Mouse (Mus musculus): ENCODE data around the gene Sf1. TPM values are rescaled to one million over a fixed set of nuclear protein-coding genes. Genes with fewer than 3 reads are reported as not detected.
A peak's percentile ranks its signal among the peaks of the same experiment; 100 is the strongest.

The Sf1 gene
- polyA plus RNA-seq (2014; fragmentation: Nextera tagmentation; extraction: Ambion mirVana) = 86.9 and 93.1 TPM in 2 replicates

DNA sequence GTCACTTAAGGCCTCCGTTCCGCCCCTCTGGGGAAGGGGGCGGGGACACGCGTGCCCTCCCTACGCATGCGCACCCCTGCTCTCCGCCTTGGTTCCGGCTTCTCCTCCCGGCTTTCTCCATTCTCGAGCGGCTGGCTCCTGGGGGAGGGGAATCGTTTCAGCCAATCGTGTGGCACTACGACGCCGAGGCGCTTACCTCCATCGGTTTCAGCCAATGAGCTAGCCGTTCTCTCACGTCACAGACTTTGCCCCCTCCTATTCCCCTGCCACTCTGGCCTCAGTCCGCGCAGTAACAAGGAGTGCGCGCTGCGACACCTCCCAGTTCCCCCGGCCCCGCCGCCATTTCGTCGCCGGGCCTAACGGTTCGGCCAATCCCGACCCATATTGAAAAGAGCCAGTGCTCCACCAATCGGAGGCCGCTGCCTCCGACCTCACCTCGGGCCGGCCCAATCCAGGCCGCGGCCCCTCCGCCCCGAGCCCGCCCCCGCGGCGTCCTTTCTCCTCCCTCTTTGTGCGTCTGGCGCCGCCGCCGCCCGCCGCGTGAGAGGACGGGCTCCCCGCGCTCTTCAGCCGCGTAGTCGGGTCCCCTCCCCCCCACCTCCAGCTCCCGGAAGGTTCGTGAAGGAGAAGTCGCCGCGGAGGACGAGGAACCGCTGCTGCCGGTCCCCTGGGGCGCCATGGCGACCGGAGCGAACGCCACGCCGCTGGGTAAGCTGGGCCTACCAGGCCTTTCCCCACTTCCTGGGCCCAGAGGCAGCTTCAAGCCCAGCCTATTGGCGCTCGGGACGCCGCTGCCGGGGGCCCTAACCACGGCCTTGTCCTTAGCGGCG is at the start of gene Sf1:
TSS of gene Sf1 (plus strand) at position 280 of the 830 bp plus-strand sequence.
- H3K36me3 ChIP-seq (ENCODE audit: control insufficient read depth, insufficient read depth, low read length) = peaks cover 55% of the 10 kb centered on the region
- peak within 1 kb of the TSS; percentile 87 for H3K4me2 ChIP-seq (ENCODE audit: low read length)
- peak within 1 kb of the TSS; percentile 98 for H3K9ac ChIP-seq (ENCODE audit: low read length)
- H3K27ac ChIP-seq (replicated peaks in 1 of 2; ENCODE audit: control insufficient read depth in 1 of 2, insufficient read depth in 1 of 2, low read depth in 2 of 2, low read length in 2 of 2) = peak within 1 kb of the TSS; percentile 97 to 98
- H3K9me3 ChIP-seq (ENCODE audit: control insufficient read depth, low read length) = no peaks in the 10 kb centered on the region
- H3K4me3 ChIP-seq (ENCODE audit: control insufficient read depth in 1 of 2, insufficient read depth in 1 of 2, low read depth in 1 of 2, low read length in 2 of 2) = peak within 1 kb of the TSS; percentile 82 to 92
- peaks cover 0 to 15% of the 10 kb centered on the region in 2 experiments; a peak in 2 of 4 replicates for H3K4me1 ChIP-seq (ENCODE audit: control insufficient read depth in 2 of 2, insufficient read depth in 2 of 2, low read length in 2 of 2)
- under 1% methylated on average over 84 of the region's 85 CpGs for WGBS
- H3K27me3 ChIP-seq (ENCODE audit: control insufficient read depth, insufficient read depth, low read length) = no peaks in the 10 kb centered on the region
- ATAC-seq (ENCODE audit: insufficient number of reproducible peaks, insufficient read depth, low FRiP score, low read depth) = peak; percentile 99

GRCm38 (mm10) chr19:6313796-6314195 is 49.7 kb upstream of the Sf1 start:
- Histone ChIP-seq H3K4me2 (ENCODE audit: low read length) (no peak overlapping the region), H3K9me3 (ENCODE audit: control insufficient read depth, low read length) (no peaks in the 10 kb centered on the region), H3K27me3 (ENCODE audit: control insufficient read depth, insufficient read depth, low read length) (no peaks in the 10 kb centered on the region), H3K27ac (replicated peaks in 1 of 2; ENCODE audit: control insufficient read depth in 1 of 2, insufficient read depth in 1 of 2, low read depth in 2 of 2, low read length in 2 of 2) (no peak overlapping the region), H3K4me1 (ENCODE audit: control insufficient read depth in 2 of 2, insufficient read depth in 2 of 2, low read length in 2 of 2) (no peaks in the 10 kb centered on the region; a peak in 1 of 4 replicates), H3K36me3 (ENCODE audit: control insufficient read depth, insufficient read depth, low read length) (peaks cover 86% of the 10 kb centered on the region), H3K4me3 (ENCODE audit: control insufficient read depth in 1 of 2, insufficient read depth in 1 of 2, low read depth in 1 of 2, low read length in 2 of 2) (no peak overlapping the region), H3K9ac (ENCODE audit: low read length) (no peak overlapping the region)
- WGBS = 91% methylated on average over 8 of the region's 8 CpGs
- ATAC-seq (ENCODE audit: insufficient number of reproducible peaks, insufficient read depth, low FRiP score, low read depth) = no peak

DNA sequence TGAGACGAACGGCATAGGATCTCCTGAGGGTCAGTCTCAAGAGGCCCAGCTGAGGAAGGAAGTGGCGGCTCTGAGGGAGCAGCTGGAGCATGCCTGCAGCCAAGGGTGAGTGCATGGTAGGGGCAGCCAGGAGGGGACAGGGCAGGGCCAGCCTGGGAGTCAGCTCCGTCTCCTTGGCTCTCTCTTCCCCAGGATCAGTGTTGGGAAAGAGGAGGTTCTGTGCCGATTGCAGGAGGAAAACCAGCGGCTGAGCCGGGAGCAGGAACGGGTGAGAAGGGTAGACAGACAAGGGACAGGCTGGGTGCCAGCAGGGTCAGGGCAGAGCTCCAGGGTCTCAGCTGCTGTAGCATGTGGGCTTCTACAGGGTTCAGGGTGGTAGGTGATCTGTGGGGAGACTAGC is 49.0 kb upstream of the Sf1 start:
- no peak overlapping the region for H3K27ac ChIP-seq (replicated peaks in 1 of 2; ENCODE audit: control insufficient read depth in 1 of 2, insufficient read depth in 1 of 2, low read depth in 2 of 2, low read length in 2 of 2)
- H3K9ac ChIP-seq (ENCODE audit: low read length) = no peak overlapping the region
- H3K4me2 ChIP-seq (ENCODE audit: low read length) = no peak overlapping the region
- no peaks in the 10 kb centered on the region; a peak in 1 of 4 replicates for H3K4me1 ChIP-seq (ENCODE audit: control insufficient read depth in 2 of 2, insufficient read depth in 2 of 2, low read length in 2 of 2)
- H3K36me3 ChIP-seq (ENCODE audit: control insufficient read depth, insufficient read depth, low read length) = peaks cover 93% of the 10 kb centered on the region
- H3K27me3 ChIP-seq (ENCODE audit: control insufficient read depth, insufficient read depth, low read length) = no peaks in the 10 kb centered on the region
- H3K9me3 ChIP-seq (ENCODE audit: control insufficient read depth, low read length) = no peaks in the 10 kb centered on the region
- no peak overlapping the region for H3K4me3 ChIP-seq (ENCODE audit: control insufficient read depth in 1 of 2, insufficient read depth in 1 of 2, low read depth in 1 of 2, low read length in 2 of 2)
- 80% methylated on average over 8 of the region's 8 CpGs for WGBS
- ATAC-seq (ENCODE audit: insufficient number of reproducible peaks, insufficient read depth, low FRiP score, low read depth) = no peak

GRCm38 (mm10) chr19:6315573-6315972 is 47.9 kb upstream of the Sf1 start:
- WGBS = 75% methylated on average over 14 of the region's 14 CpGs

GRCm38 (mm10) chr19:6318145-6318544 is 45.3 kb upstream of the Sf1 start:
- WGBS = 86% methylated on average over 12 of the region's 12 CpGs
- no peak overlapping the region for H3K9ac ChIP-seq (ENCODE audit: low read length)

More at GRCm38 (mm10) chr19:6315573-6315972, 47.9 kb upstream of the Sf1 start:
- H3K4me2 ChIP-seq (ENCODE audit: low read length) = no peak overlapping the region
- no peaks in the 10 kb centered on the region; a peak in 1 of 4 replicates for H3K4me1 ChIP-seq (ENCODE audit: control insufficient read depth in 2 of 2, insufficient read depth in 2 of 2, low read length in 2 of 2)
- H3K27ac ChIP-seq (replicated peaks in 1 of 2; ENCODE audit: control insufficient read depth in 1 of 2, insufficient read depth in 1 of 2, low read depth in 2 of 2, low read length in 2 of 2) = no peak overlapping the region
- no peaks in the 10 kb centered on the region for H3K9me3 ChIP-seq (ENCODE audit: control insufficient read depth, low read length)
- ATAC-seq (ENCODE audit: insufficient number of reproducible peaks, insufficient read depth, low FRiP score, low read depth) = no peak
- H3K9ac ChIP-seq (ENCODE audit: low read length) = no peak overlapping the region
- peaks cover 85% of the 10 kb centered on the region for H3K36me3 ChIP-seq (ENCODE audit: control insufficient read depth, insufficient read depth, low read length)
- no peaks in the 10 kb centered on the region for H3K27me3 ChIP-seq (ENCODE audit: control insufficient read depth, insufficient read depth, low read length)
- H3K4me3 ChIP-seq (ENCODE audit: control insufficient read depth in 1 of 2, insufficient read depth in 1 of 2, low read depth in 1 of 2, low read length in 2 of 2) = no peak overlapping the region

GRCm38 (mm10) chr19:6321358-6321757 is 42.1 kb upstream of the Sf1 start:
- Histone ChIP-seq H3K27me3 (ENCODE audit: control insufficient read depth, insufficient read depth, low read length) (no peaks in the 10 kb centered on the region), H3K36me3 (ENCODE audit: control insufficient read depth, insufficient read depth, low read length) (peaks cover 50% of the 10 kb centered on the region), H3K27ac (replicated peaks in 1 of 2; ENCODE audit: control insufficient read depth in 1 of 2, insufficient read depth in 1 of 2, low read depth in 2 of 2, low read length in 2 of 2) (peak overlapping the region in 1 of 2 experiments; percentile 41; a peak in 1 of 4 replicates), H3K4me1 (ENCODE audit: control insufficient read depth in 2 of 2, insufficient read depth in 2 of 2, low read length in 2 of 2) (peaks cover 10 to 14% of the 10 kb centered on the region in 2 experiments), H3K9me3 (ENCODE audit: control insufficient read depth, low read length) (no peaks in the 10 kb centered on the region), H3K9ac (ENCODE audit: low read length) (peak overlapping the region; percentile 38; the same call in 1 of the 2 replicates), H3K4me2 (ENCODE audit: low read length) (no peak overlapping the region), H3K4me3 (ENCODE audit: control insufficient read depth in 1 of 2, insufficient read depth in 1 of 2, low read depth in 1 of 2, low read length in 2 of 2) (no peak overlapping the region)
- ATAC-seq (ENCODE audit: insufficient number of reproducible peaks, insufficient read depth, low FRiP score, low read depth) = no peak
- WGBS = 46% methylated on average over 8 of the region's 8 CpGs

More at GRCm38 (mm10) chr19:6318145-6318544, 45.3 kb upstream of the Sf1 start:
- H3K4me3 ChIP-seq (ENCODE audit: control insufficient read depth in 1 of 2, insufficient read depth in 1 of 2, low read depth in 1 of 2, low read length in 2 of 2) = no peak overlapping the region
- no peak for ATAC-seq (ENCODE audit: insufficient number of reproducible peaks, insufficient read depth, low FRiP score, low read depth)
- H3K27me3 ChIP-seq (ENCODE audit: control insufficient read depth, insufficient read depth, low read length) = no peaks in the 10 kb centered on the region
- H3K27ac ChIP-seq (replicated peaks in 1 of 2; ENCODE audit: control insufficient read depth in 1 of 2, insufficient read depth in 1 of 2, low read depth in 2 of 2, low read length in 2 of 2) = no peak overlapping the region
- H3K36me3 ChIP-seq (ENCODE audit: control insufficient read depth, insufficient read depth, low read length) = peaks cover 72% of the 10 kb centered on the region
- peaks cover 10 to 14% of the 10 kb centered on the region in 2 experiments for H3K4me1 ChIP-seq (ENCODE audit: control insufficient read depth in 2 of 2, insufficient read depth in 2 of 2, low read length in 2 of 2)
- H3K4me2 ChIP-seq (ENCODE audit: low read length) = no peak overlapping the region
- H3K9me3 ChIP-seq (ENCODE audit: control insufficient read depth, low read length) = no peaks in the 10 kb centered on the region

GRCm38 (mm10) chr19:6321786-6322621 is 41.5 kb upstream of the Sf1 start:
- Histone ChIP-seq H3K9ac (ENCODE audit: low read length) (0 out of 2 replicates have a peak overlapping the region, but pooled peaks have one; percentile 38), H3K4me1 (ENCODE audit: control insufficient read depth in 2 of 2, insufficient read depth in 2 of 2, low read length in 2 of 2) (peaks cover 10 to 14% of the 10 kb centered on the region in 2 experiments), H3K9me3 (ENCODE audit: control insufficient read depth, low read length) (no peaks in the 10 kb centered on the region), H3K4me3 (ENCODE audit: control insufficient read depth in 1 of 2, insufficient read depth in 1 of 2, low read depth in 1 of 2, low read length in 2 of 2) (no peak overlapping the region), H3K27me3 (ENCODE audit: control insufficient read depth, insufficient read depth, low read length) (no peaks in the 10 kb centered on the region), H3K36me3 (ENCODE audit: control insufficient read depth, insufficient read depth, low read length) (peaks cover 43% of the 10 kb centered on the region), H3K4me2 (ENCODE audit: low read length) (no peak overlapping the region), H3K27ac (replicated peaks in 1 of 2; ENCODE audit: control insufficient read depth in 1 of 2, insufficient read depth in 1 of 2, low read depth in 2 of 2, low read length in 2 of 2) (peak overlapping the region in 1 of 2 experiments; percentile 41; a peak in 1 of 4 replicates)
- WGBS = 70% methylated on average over 33 of the region's 33 CpGs
- no peak for ATAC-seq (ENCODE audit: insufficient number of reproducible peaks, insufficient read depth, low FRiP score, low read depth)

All from heart, embryonic 14.5 days (tissue).